Mouse (Mus musculus): ENCODE results near the gene Ampd3.

Ampd3 gene

DNA sequence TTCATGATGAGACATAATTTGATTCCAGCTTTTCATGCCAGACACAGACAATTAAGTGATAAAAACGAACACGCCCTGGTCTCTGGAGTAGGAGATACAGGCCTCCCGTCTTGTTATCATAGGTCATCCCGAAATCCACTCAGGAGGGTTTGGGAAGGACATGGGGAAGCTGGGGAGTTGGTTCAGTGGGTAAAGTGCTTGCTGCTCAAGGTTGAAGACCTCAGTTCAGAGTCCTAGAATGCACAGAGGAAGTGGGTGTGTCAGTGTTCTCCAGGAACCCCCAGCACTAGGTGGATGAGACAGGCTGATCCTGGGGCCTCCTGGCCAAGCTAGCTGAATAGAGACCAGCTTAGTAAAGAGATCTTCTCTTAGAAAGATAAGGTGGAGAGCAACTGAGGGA lies 2.9 kb downstream of the Ampd3 start:
- DNase-seq: no peak

DNA sequence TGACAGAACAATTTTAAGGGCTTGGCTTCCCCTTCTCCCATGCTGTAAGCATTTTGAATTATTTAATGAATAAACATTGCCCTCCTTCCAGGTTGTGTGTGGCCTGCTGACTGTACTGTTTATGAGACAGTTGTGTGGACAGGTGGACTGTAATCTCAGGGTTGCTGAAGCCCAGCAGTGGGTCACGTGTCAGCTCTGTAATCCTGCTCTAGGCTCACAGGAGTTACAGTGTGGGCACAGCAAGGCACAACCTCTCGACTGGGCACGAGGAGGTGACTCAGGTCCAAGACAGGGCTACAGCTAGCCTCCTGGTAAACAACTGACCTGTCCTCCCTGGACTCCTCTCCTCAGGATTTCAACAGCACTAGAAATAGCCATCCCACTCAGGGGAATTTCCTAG lies 4.3 kb downstream of the Ampd3 start:
- peak; percentile 64 for DNase-seq

DNA sequence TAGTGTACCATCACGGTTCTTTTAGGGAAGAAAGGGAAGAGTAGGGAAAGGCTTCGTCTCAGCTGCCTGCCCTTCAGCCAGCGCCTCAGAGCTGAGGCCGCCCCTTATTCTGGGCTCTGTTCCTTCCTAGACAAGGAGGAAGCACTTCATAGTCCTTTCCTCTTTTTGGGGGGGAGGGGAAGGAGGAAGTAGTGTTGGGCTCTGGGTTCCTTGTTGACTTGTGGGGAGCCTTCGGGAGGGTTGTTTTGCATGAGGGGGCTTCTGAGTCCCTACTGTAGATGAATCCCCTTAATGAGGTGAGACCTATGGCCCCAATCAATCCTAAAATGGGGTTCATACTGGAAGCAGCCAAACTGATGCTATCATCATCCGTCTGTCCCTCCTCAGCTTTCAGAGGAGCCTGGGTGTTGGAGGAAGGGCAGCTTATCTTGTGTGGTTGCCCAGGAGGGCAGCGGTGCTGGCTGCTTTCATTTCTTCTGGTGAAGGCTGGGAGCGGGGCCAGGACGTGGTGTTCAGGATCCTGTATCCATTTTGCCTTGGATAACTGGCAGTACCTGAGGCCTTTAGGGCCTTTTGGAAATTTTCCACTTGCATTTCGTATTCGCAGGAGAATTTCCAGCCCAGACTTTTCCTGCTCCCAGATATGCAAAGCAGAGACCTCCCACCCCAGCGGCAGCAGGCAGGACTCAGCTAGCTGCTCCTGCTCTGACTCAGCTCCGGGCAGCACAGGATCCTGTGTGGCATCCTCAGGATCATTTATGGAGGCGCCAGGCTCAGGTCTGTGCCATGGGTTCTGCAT lies 5.4 kb downstream of the Ampd3 start:
- DNase-seq: peak; percentile 86

DNA sequence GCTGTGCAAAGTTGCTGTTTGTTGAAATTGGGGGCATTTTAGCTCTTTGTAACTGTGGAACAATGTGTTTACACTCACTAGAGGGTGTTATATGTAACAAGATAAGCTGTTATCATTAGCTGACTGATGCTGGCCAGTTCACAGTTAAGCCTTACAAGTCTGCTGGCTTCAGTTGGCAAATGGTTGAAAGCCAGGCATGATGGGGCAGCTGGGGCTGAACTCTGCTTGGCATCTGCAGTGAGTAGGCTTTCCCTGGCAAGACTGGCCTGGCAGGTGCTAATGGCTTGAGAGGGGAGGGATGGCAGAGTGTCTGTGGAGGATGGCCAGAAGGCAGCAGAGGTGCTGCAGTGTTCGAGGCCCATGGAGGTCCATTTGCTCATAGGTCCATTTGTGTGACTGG lies 6.1 kb downstream of the Ampd3 start:
- no peak for DNase-seq

DNA sequence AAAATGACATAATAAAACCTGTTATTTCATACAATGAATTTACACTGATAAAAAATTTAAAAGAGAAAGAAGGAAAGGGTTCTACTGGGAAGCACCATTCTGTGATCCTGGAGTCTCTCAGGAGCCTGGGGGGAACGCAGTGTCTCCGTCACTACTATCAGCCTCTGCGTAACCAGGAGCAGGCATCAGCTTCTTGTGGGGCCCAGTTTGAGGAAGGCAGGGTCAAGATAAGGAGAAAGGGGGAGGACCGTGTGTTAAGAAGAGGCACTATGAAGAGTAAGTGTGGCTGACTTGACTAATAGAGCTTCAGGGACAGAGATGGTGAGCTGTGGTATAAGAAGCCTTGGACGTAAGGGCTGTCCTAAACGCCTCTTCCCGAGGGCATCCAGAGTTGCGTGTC lies 6.7 kb downstream of the Ampd3 start:
- no peak for DNase-seq

DNA sequence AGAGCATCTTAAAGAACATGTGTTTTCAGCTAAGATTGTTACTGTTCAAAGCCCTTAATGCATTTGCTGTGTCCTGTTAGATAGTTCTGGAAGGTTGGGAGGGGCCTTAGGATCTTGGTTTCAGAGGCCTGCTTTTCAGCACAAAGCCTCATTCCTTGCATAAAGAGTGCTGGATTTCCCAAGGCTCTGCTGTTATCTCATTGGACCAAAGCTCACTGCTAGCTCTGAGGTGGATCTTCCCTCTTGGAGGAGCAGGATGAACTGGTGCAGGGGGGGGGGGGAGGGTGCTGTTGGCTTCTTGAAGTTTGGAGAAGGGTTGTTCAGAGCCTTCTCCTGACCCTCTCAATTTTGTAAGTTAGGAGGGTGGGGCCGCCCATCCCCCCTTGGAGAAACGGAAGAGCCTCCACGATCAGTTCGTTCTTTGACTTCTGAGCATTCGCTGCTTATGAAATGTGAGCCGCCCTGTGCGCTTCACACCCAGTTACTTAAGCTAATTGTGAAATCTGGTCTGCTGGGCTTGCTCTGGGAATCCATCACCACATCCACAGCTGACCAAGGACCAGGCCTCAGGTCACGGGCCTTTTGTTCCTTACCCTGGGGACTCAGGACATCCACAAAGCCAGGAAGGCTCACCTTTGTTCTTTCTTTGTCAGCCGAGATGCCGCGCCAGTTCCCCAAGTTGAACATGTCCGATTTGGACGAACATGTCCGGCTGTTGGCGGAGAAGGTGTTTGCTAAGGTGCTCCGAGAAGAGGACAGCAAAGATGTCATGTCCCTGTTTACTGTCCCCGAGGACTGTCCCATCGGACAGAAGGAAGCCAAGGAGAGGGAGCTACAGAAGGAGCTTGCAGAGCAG lies 9.4 kb downstream of the Ampd3 start:
- DNase-seq: no peak

DNA sequence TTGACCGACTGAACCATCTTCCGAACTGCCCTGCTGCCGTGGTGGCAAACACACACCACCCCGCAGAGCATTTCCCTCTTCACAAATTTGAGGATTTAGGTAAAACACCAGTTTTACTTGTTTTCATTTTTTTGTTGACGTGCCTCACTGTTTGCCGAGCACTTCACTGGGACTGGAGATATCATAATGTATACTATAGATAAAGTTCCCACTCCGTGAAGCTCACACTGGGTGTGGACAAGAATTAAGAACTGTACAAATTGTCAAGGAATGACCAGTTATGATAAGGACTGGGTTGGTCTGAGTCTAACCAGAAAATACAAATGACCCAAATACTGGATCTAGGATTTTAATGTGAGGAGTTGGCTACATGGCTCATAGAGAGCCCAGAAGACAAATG lies 10.9 kb downstream of the Ampd3 start:
- no peak for DNase-seq

DNA sequence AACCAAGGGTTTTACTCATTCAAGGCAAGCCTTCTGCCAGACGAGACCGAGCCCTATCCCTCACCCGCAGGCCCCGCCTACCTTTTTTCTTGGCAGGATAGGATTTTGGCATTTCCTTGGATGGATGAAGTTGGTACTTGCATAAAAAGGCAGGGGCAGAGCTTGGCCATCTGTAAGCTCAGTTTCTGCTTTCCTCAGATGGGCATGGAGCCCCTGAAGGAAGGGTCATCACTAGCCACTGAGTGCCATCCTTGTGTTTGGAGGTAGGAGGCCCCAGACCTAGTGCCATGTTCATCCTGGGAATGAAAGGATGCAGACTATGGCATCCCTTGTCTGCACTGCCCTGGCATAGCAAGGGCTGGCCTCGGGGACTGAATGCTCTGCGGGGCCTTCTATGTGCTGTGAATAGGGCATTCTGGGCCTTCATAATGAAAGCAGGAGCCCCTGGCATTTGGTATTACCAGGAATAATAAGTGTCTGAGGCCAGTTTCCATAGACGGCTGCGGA lies 11.7 kb downstream of the Ampd3 start:
- no peak for DNase-seq

DNA sequence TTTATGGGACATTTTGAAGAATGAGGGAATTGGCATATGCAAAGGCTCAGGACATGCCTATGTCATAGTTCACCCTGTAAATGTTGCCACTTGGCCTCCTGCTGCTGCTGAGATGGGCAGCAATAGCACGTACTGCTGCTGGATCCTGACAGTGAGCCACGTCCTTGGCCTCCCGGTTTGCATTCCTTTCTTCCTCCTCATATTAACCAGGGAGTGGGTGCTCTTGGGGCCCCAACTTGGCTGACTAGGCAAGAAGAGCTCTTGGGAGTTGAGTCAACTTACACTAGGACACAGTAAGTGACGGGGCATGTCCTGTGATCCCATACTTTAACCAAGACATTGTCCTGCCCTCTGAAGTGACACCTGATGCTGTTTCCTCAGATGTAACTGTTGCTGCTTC lies 12.5 kb downstream of the Ampd3 start:
- DNase-seq: no peak

DNA sequence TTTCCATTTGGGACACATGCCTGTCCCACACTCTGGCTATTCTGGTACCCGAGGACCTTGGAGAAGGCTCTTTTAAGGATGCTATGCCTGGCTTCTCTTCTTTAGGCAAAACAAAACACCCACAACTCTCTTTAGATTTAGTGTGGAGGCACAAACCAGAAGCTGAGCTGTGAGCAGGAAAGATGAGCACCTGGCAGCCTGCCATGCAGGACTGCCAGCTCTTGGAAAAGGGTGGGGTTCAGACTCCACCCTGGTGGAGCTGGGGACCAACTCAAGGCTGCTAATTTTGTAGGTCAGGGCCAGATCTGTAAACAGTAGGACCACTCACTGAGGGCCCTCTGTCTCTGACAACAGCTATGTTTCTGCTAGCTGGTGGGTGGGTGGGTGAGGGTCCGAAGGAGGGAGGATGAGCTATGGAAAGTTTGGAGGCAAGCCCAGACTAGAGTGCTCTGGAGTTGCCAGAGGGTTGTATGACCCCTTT lies 13.3 kb downstream of the Ampd3 start:
- no peak for DNase-seq

DNA sequence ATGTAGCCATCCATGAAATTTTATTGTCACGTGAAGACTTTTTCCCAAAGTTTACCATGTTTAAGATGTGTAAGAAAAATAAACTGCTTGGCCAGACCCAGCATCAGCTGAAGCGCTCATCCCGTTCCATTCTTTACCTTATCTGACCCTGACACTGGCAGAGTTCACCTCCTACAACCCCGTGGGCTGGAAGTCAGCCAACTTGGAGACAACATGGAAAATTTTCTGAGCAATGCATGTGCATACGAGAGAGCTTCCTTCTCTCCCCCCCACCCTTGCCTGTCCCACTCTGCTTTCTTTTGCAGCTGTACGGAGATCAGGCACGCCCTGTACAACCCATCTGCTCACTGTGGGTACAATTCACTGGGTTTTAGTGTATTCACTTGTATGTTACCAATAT lies 14.1 kb downstream of the Ampd3 start:
- DNase-seq: peak; percentile 75

DNA sequence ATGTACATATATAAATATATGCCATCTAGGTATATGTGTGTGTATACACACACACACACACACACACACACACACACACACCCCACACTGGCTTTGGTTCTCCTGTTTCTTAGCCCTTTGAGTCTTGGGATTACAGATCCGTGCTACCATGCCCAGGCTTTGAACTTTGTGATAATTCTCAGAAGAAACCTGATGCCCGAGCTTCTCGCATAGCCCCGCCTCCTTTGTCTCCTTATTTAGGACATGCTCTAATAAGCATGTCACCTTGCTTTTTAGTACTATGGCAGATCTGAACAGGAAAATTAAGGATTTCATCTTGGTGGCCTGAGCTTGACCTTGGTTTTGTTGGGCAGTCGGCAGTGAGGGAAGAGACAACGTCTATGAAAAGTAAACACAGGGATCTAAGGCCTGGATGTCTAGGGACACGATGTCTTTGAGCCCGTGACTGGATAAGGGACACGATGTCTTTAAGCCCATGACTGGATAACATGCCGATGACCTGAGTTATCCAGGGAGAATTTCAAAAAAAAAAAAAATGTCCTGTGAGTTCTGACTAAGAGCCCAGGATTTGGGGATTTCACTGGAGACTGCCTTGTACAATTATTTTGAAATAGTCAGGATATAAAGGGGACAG lies 15.0 kb downstream of the Ampd3 start:
- no peak for DNase-seq

DNA sequence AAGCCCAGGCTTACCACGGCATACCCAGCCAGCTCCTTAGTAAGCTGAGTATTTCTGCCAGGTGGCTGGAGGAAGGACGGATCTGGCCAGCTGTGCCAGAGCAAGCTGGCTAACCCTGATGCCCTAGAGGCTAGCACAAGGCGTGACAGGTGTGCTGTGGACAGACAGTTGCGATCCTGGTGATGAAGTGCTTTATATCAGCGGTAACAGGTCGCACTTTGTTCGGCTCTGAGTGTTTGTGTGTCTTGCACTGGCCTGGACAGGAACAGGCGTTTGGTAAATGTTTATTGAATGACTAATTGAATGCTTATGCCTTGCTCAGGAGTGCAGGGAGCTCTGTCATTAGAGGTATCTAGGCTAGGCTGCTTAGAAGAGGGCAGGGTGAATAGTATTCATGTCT lies 17.0 kb downstream of the Ampd3 start:
- no peak for DNase-seq

DNA sequence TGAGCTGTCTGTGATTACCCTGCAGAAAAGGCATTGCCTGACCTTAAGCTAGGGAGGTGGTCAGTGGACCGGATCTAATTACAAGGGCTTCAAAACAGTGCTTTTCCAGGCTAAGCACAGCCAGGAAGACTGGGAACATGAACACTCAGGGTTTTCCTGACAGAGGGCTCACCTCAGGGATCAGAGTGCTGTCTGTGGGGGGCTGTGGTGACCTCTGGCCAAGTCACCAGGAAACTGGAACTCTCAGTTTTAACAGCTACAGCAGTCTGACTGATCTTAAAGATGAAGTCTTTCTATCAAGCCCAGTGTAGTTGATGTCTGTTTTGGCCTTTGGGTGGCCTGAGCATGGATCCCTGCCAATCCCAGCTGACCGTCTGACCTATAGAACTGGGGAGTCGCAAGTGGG lies 17.7 kb downstream of the Ampd3 start:
- peak; percentile 85 for DNase-seq

DNA sequence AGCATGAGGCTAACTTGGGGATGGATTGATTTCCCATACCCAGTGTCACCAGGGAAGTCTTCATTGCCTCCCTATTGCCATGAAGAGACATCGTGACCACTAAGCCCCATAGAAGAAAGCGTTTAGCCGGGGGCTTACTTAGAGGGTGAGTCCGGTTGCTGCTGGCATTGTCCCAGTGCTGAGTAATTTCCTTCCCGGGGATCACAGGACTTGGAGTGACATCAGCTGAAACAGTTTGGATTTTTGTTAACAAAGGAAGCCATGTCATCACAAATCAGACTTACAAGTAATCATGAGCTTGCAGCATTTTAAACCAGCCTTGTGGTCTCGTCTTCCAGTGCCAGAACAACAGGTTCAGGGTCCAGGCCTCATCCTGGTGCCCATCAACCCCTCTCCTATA lies 19.3 kb downstream of the Ampd3 start:
- peak; percentile 71 for DNase-seq

DNA sequence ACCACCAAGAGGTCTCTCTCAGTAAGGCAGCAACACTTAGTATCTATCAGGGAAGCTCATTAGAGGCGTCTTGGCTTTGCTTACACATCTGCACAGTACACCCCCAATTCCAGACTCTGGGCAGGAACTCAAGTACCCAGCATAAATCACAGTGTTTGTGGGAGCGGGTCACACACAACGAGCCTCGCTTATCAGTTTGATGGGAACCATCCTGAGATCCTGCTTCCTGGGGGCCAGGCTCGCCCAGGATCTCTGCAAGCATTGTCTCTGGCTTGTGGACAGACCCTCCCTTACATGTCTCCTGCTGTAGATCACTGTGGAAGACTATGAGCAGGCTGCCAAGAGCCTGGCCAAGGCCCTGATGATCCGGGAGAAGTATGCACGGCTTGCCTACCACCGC lies 22.9 kb downstream of the Ampd3 start:
- DNase-seq: peak; percentile 66

DNA sequence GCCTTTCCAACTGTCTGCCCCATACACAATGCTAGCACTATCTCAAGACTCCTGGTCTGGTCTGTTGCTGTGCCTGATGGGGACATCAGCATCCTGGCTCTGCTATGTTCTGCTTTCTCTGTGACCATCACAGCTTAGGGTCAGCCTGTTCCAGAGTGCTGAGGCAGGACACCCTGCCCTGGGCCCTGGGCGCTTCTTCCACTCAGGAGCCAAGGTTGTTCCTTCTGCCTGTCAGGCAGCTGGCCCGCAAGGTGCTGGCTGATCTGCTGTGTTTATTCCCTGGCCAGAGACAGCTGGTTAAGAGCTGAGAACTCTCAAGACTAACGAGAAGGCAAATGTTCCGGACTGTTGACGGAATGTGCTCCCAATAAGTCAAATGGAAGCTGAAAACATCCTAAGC lies 24.2 kb downstream of the Ampd3 start:
- no peak for DNase-seq

DNA sequence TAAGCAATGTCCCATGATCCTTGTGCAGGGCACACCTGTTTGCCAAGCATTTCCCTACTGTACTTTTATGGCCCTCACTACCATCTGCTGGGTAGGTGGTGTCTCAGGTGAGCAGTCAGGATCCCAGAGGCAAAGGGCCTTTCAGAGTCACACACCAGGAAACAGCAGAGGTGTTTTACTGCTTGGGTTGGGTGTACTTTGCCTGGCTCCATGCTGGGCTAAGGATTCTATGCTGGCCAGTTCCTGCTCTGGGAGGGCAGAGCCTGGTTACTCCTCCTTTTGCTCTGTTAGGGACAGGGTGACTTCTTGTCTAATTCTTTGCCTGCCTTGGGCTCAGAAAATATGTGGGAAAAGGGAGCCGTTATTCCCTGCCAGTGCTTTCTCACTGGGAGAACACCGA lies 24.8 kb downstream of the Ampd3 start:
- no peak for DNase-seq

DNA sequence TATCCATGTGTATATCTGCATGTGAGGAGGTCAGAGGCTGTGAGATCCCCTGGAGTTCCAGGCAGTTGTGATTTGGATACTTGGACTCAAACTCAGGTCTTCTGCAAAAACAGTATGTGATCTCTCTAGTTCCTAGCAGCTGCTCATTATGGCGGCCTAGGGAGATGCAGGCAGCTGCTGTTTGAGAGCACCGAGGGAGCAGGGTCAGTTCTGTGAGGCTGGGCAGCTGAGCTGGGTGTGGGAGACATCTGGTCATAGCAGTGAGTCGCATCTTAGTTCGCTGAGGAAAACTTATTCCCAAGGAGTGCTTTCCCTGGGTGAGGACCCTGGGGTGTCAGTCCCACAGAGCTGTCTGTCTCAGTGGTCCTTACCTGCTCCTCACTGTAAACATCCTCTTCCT lies 26.7 kb downstream of the Ampd3 start:
- no peak for DNase-seq

DNA sequence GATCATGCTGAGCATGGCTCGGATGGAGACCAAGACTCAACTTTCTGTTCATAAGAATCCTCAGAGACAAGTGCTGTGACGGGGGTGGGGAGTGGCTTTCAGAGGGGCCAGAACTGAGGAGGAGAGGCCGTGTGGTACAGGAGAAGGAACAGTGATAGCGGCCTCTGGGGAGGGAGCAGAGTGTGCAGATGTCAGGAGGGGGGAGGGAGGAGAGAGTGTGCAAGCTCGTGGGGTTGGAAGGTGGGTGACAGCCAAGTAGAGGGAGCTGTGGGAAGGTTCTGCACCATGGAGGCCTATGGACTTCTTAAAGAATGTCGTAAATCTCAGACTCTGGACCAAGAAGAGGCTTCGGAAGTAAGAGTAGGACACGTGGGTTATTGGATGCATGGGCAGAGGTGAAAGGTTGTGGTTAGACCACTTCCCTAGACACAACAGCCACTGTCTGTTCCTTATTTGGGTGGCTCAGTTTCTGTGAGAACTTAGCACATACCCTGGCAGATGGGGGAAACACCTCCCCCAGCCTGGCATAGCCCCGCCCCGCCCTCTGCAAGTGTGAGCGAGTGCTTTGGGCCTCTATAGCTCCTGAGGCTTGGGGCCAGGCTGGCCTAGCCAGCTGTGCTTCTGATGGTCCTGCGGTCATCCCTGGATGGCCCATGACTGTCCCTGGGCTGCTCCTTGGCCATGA lies 28.5 kb downstream of the Ampd3 start:
- DNase-seq: no peak

DNA sequence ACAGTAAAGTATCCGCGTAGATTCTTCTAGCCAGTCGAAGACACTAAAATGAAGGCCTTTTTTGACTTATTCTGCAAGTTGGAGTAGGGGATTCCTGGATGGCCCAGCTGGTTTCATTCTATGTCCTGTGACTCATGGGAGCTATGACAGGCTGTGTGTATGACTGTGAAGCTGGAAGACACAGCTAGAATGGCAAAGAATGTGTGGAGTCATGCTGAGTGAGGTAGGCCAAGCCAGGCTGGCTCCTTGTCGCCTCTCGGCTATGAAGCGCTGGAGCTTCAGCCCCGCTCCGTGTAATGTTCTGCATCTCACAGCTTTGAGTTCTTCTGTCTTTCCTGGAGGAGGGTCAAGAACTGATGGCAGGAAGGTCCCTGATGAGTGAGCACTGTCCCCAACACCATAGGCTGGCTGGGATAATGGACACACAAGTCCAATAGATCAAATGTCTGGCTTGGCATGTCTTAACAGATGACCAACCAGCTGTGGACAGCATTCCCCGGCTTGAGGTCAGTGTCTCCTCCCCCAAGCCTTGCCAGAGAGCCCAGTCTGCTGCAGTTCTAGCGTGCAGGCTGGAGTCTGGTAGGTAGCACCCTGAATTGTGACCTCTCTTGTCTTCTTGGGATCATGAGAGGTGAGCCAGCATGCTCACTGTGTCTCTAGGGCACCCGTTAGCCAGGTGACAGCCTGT lies 29.9 kb downstream of the Ampd3 start:
- no peak for DNase-seq

DNA sequence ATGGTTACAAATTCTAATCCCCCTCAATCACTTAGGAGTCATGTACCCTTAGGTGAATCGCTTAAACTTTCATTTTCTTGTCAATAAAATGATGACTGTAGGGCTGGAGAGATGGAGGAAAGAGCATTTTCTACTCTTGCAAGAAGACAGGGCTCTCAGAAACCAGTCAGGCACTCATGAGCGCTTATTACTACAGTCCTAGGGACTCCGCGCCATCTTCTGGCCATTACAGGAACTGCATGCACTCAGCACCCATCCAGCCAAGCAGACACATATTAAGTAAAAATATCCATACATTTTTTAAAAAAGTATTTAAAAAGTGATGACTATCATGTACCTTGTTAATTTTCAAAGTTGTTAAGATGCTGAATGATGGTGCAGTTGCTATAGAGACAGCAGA lies 33.0 kb downstream of the Ampd3 start:
- peak; percentile 89 for DNase-seq
